Mouse (Mus musculus) intestine, embryonic 14.5 days (tissue): Measurements from ENCODE around the gene Inpp5f. TPM values are rescaled to one million over a fixed set of nuclear protein-coding genes. Genes with fewer than 3 reads are reported as not detected.
A peak's percentile ranks its signal among the peaks of the same experiment; 100 is the strongest.
"Not testable (repeated sequence)": the region's sequence is repeated elsewhere in the genome, so short reads cannot be mapped to it uniquely, and the experiment has no call there.

ENCODE experiments used
- ATAC-seq: fragments of 200-750 bp; cut with Nextera tagmentation; replicated peaks from 2 replicates; pipeline ENCODE4 v1.8.0; 2017; ENCODE audit warnings: low read depth, moderate number of reproducible peaks, moderate TSS enrichment, moderate library complexity; ENCODE audit not compliant: low FRiP score, low TSS enrichment
- DNase-seq: peaks from one replicate; pipeline ENCODE4 v3.0.0-alpha.2; 2018; ENCODE audit warnings: low spot score
- H3K27ac ChIP-seq: fragments of 300-500 bp; sonication (generic); 2 replicates; pipeline ENCODE4 v1.5.1; 2014; ENCODE audit warnings: low read depth, mild to moderate bottlenecking, control low read depth
- H3K27me3 ChIP-seq: fragments of 300-500 bp; sonication (generic); replicated peaks from 2 replicates; pipeline ENCODE4 v1.6.1; 2014; ENCODE audit warnings: low read length, control low read depth; ENCODE audit not compliant: control insufficient read depth, insufficient read depth
- H3K36me3 ChIP-seq: fragments of 300-500 bp; sonication (generic); 2 replicates; pipeline ENCODE4 v1.6.1; 2014; ENCODE audit warnings: low read length, control low read depth; ENCODE audit not compliant: control insufficient read depth, insufficient read depth
- H3K4me1 ChIP-seq: fragments of 300-500 bp; sonication (generic); replicated peaks from 2 replicates; pipeline ENCODE4 v1.6.1; 2014; ENCODE audit warnings: low read length, control low read depth, mixed read lengths; ENCODE audit not compliant: control insufficient read depth, insufficient read depth
- H3K4me2 ChIP-seq: fragments of 300-500 bp; sonication (generic); 2 replicates; pipeline ENCODE4 v1.6.1; 2014; ENCODE audit warnings: low read length
- H3K4me3 ChIP-seq: fragments of 300-500 bp; sonication (generic); 2 replicates; pipeline ENCODE4 v1.5.1; 2014; ENCODE audit warnings: low read depth, low read length, control low read depth, mixed read lengths
- H3K9ac ChIP-seq: fragments of 300-500 bp; sonication (generic); 2 replicates; pipeline ENCODE4 v1.6.1; 2014; ENCODE audit warnings: mild to moderate bottlenecking, low read length
- H3K9me3 ChIP-seq: fragments of 300-500 bp; sonication (generic); 2 replicates; pipeline ENCODE4 v1.6.1; 2016; ENCODE audit warnings: low read length, control low read depth; ENCODE audit not compliant: control insufficient read depth
- WGBS: fragments of 180-500 bp; shearing (Covaris S2); extraction: QIAGEN DNeasy Blood & Tissue Kit; methylation state at CpG from one replicate; pipeline ENCODE4 v1.1.7; 2014; 5-methylcytosine and 5-hydroxymethylcytosine counted together
- polyA plus RNA-seq: library from polyadenylated mRNA; unstranded; fragments of >200 nt; fragmentation: Nextera tagmentation; extraction: Ambion mirVana; gene quantifications from 2 replicates; pipeline ENCODE4 v1.2.1, GENCODE M21; 2014

Gene Inpp5f
- 33.7 and 33.8 TPM in 2 replicates for polyA plus RNA-seq

DNA sequence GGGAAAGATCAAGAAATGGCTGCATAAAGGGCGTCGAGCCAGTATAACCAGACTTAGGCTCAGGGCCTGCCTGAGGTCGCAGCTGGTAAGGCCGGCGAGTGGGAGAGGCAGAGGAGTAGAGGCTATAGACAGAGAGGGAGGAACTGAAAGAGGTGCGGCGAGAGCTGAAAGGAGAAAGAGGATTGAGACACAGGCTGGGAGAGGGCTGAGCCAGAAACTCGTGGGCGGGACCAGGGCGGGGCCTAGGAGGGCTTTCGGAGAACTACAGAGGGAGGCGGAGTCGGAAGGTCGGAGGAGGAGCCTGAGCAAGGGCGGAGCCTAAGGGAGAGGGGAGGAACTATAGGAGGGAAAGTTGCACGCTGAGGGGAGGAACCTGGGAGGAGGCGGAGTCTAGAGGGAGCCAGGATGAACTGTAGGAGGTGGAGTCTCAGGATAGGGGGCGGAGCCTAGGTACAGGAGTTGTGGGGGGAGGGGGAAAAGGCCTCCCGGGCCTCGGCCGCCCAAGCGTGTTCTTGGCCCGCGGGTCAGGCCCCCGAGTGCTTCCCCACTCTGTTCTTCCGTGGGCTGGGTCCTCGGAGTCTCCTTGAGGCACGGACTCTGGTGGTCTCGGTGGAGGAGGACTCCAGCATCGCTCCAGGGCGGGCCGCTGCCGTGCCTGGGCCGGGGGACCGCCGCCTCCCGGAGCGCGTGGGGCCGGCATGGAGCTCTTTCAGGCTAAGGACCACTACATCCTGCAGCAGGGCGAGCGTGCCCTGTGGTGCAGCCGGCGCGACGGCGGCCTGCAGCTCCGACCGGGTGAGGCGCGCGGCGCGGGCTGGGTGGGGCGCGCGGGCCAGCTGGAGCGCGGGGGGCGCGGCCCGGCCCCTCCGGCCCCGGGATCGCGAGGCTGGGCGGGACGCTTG is at the start of gene Inpp5f:
TSS of gene Inpp5f (plus strand) at position 432 of the 902 bp plus-strand sequence.
- Histone ChIP-seq H3K9ac (peak within 1 kb of the TSS; percentile 85), H3K4me3 (peak within 1 kb of the TSS; percentile 77), H3K9me3 (no peaks in the 10 kb centered on the region), H3K36me3 (no peaks in the 10 kb centered on the region), H3K27me3 (no peaks in the 10 kb centered on the region), H3K4me2 (peak within 1 kb of the TSS; percentile 75), H3K27ac (peak within 1 kb of the TSS; percentile 84), H3K4me1 (peaks cover 12% of the 10 kb centered on the region)
- WGBS = 3% methylated on average over 66 of the region's 68 CpGs
- DNase-seq (peak; percentile 99), ATAC-seq (peak; percentile 98)

DNA sequence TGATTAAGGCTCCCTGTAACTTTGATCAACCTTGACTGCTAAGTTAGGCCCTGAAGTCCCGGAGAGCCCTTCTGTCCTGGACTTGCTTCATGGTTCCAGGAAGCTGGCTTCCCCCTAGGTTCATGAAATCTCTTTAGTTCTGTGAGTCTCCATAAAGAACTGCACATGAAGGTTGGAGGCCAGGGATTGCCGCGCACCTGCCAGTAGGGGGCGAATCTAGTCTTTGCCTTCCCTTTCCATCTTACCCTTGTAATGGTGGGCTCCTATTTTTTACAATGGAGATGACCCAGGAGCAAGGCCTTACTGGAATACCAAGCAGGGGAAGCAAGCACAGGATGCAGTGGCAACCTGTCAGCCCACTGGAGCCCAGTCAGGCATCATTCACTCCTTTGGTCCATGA is 47.8 kb upstream of the Inpp5f start:
- no peak for DNase-seq
- 53% methylated on average over 4 of the region's 4 CpGs for WGBS
- ATAC-seq = no peak
- Histone ChIP-seq H3K4me2 (no peak overlapping the region), H3K4me3 (no peak overlapping the region), H3K9ac (no peak overlapping the region), H3K4me1 (no peaks in the 10 kb centered on the region), H3K9me3 (no peaks in the 10 kb centered on the region), H3K27ac (no peak overlapping the region), H3K27me3 (no peaks in the 10 kb centered on the region), H3K36me3 (no peaks in the 10 kb centered on the region)

DNA sequence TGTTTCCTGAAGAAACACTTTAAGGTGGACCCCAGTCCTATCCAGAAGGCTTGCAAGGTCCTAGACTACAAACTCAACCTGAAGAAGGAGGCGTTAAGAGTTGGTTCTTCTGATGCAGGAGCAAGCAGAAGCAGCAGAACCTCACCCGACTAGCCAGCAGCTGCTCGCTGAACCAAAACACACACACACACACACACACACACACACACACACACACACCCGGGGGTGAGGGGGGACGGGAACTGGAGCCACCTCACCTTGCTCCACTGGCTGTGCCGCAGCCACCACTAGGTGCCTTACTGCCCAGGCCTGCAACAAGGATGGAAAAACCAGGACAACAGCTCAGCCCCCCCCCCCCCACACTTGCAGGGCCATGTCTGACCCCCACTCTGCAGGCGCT is 44.8 kb upstream of the Inpp5f start:
- H3K4me3 ChIP-seq = no peak overlapping the region
- DNase-seq (no peak), ATAC-seq (no peak)
- H3K36me3 ChIP-seq = no peaks in the 10 kb centered on the region
- 70% methylated on average over 7 of the region's 7 CpGs for WGBS
- no peak overlapping the region for H3K9ac ChIP-seq
- no peaks in the 10 kb centered on the region for H3K9me3 ChIP-seq
- no peaks in the 10 kb centered on the region for H3K4me1 ChIP-seq
- no peak overlapping the region for H3K4me2 ChIP-seq
- no peak overlapping the region for H3K27ac ChIP-seq
- H3K27me3 ChIP-seq = no peaks in the 10 kb centered on the region

DNA sequence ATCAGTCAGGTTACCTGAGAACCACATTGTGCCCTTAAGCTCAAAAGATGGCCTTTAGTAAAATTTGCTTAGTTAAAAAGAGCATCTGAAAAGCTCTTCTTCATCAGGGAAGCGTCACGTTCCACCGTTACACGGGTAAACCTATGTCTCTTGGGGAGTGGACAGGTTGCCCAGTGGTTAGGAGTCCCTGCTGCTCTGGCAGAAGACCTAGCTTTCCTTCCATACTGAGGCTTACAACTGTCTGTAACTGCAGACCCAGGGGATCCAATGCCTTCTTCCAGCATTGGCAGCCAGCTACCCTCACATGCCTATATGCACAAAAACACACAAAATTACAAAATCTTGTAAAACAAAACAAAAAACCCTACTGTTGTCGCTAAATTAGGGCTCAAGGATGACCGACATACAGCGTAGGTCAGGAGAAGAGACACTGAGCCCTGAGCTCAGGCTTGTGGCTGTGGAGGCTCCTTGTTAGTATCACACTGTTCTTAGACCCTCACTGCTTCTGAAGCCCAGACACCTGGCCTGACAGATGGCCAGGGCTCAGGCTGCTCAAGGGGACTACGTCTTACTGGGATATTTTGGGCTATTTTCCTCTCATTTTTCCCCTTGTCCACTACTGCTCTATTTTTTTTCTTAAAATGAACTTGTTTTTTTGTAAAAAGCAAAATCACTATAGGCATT is 43.4 kb upstream of the Inpp5f start:
- DNase-seq (no peak), ATAC-seq (no peak)
- no peaks in the 10 kb centered on the region for H3K27me3 ChIP-seq
- no peak overlapping the region for H3K4me2 ChIP-seq
- WGBS = 84% methylated on average over 8 of the region's 8 CpGs
- no peaks in the 10 kb centered on the region for H3K4me1 ChIP-seq
- H3K27ac ChIP-seq = no peak overlapping the region
- no peak overlapping the region for H3K9ac ChIP-seq
- no peaks in the 10 kb centered on the region for H3K9me3 ChIP-seq
- H3K36me3 ChIP-seq = no peaks in the 10 kb centered on the region
- H3K4me3 ChIP-seq = no peak overlapping the region

DNA sequence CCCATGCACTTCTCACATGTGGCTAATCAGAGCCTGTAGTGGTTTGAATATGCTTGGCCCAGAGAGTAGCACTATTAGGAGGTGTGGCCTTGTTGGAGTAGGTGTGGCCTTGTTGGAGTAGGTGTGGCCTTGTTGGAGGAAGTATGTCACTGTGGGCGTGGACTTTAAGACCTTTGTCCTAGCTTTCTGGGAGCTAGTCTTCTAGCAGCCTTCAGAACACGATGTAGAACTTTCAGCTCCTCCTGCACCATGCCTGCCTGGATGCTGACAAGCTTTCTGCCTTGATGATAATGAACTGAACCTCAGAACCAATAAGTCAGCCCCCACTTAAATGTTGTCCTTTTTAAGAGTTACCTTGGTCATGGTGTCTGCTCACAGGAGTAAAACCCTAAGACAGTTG is 41.7 kb upstream of the Inpp5f start:
- H3K4me2 ChIP-seq = not testable (repeated sequence)

DNA sequence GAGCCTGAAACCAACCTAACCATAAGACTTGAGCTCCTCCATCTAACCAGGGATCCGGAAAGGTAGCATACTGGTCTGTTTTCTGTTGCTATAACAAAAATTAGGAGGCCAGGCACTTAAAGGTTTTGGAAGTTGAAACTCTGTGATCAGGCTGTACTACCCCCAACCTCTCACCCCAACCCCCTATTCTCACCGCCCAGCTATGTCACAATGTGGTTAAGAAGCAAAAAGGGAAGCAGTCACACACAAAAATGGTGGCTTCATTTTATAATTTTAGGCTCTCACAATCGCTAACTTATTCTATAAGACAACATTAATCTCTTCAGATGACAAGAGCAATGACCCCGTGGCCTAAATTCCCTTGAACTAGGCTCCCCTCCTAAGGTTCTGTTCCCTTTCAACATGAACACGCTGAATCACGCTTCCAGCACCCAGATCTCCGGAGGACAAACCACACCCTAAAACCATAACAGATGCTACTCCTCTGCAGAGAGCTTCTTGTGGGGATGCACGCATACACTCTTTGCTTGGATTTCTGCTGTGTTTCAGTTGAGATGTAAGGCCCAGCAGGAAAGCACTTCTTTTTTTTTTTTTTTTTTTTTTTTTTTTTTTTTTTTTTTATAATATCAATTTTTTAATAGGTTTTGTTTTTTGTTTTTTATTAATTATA is 41.0 kb upstream of the Inpp5f start:
- Histone ChIP-seq H3K9ac (no peak overlapping the region), H3K27me3 (no peaks in the 10 kb centered on the region), H3K4me3 (no peak overlapping the region), H3K27ac (no peak overlapping the region), H3K4me1 (no peaks in the 10 kb centered on the region), H3K36me3 (no peaks in the 10 kb centered on the region), H3K9me3 (no peaks in the 10 kb centered on the region), H3K4me2 (no peak overlapping the region)
- DNase-seq (no peak), ATAC-seq (no peak)
- 82% methylated on average over 8 of the region's 8 CpGs for WGBS

More for the DNA sequence above, 41.7 kb upstream of the Inpp5f start:
- WGBS = 88% methylated on average over 2 of the region's 2 CpGs
- not testable (repeated sequence) for H3K9ac ChIP-seq, H3K4me1 ChIP-seq, H3K4me3 ChIP-seq, ATAC-seq, H3K27me3 ChIP-seq, H3K36me3 ChIP-seq, DNase-seq, H3K27ac ChIP-seq, H3K9me3 ChIP-seq

DNA sequence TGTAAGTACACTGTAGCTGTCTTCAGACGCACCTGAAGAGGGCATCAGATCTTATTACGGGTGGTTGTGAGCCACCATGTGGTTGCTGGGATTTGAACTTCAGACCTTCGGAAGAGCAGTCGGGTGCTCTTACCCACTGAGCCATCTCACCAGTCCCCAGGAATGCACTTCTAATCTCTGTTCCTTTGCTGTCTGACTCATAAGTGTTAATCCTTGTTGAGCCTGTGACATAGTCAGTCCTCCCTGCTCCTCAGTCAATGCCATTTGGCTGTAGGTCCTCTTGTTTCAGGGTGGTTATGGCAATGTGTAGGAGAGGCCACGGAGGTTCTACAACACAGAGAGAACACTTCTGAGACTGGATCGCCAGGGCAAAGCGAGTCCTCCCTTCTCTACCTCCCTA is 40.5 kb upstream of the Inpp5f start:
- not testable (repeated sequence) for H3K4me3 ChIP-seq, H3K9ac ChIP-seq, H3K9me3 ChIP-seq, H3K36me3 ChIP-seq, H3K4me2 ChIP-seq, ATAC-seq, H3K4me1 ChIP-seq, DNase-seq, H3K27ac ChIP-seq, H3K27me3 ChIP-seq
- 84% methylated on average over 7 of the region's 7 CpGs for WGBS

DNA sequence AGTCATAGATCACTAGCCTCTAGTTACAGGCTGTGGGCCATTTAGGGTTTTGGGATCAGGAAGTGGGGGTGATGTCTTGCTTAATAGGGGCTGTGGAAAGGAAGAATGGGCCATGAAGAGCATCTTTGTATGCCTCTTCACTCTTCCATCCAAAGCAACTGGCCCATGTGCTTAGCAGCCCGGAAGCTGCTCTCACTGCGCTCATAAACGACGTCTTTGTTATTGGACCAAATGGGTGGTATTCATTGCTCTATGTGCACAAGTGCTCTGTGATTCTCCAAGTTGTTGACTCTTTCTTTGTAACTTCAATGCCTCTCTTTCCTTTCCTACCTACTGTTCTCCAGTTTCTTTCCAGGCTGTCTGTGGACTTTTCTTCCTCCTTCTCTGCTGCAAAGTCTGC is 39.1 kb upstream of the Inpp5f start:
- H3K27ac ChIP-seq = no peak overlapping the region
- no peaks in the 10 kb centered on the region for H3K36me3 ChIP-seq
- DNase-seq (no peak), ATAC-seq (no peak)
- H3K9ac ChIP-seq = no peak overlapping the region
- H3K9me3 ChIP-seq = no peaks in the 10 kb centered on the region
- H3K4me2 ChIP-seq = no peak overlapping the region
- H3K27me3 ChIP-seq = no peaks in the 10 kb centered on the region
- WGBS = 48% methylated on average over 4 of the region's 4 CpGs
- no peaks in the 10 kb centered on the region for H3K4me1 ChIP-seq
- H3K4me3 ChIP-seq = no peak overlapping the region
